Mouse (Mus musculus): ENCODE results near the gene Enpp5. TPM values are rescaled to one million over a fixed set of nuclear protein-coding genes. Genes with fewer than 3 reads are reported as not detected.

Gene Enpp5
- polyA plus RNA-seq, 1 experiment from 2014 or later: 12.5 TPM

GRCm38 (mm10) chr17:44108331-44108730, 29.7 kb downstream of the Enpp5 start:
- Histone ChIP-seq H3K4me1 (ENCODE audit: control insufficient read depth, insufficient read depth, low read length) (no peaks in the 10 kb centered on the region), H3K9ac (ENCODE audit: low read depth, low read length) (no peak overlapping the region), H3K36me3 (ENCODE audit: control insufficient read depth, insufficient read depth, low read length) (no peaks in the 10 kb centered on the region), H3K27me3 (ENCODE audit: control insufficient read depth, insufficient read depth, low read length) (no peaks in the 10 kb centered on the region), H3K9me3 (ENCODE audit: control insufficient read depth, low read length) (no peaks in the 10 kb centered on the region), H3K27ac (ENCODE audit: low read depth, low read length) (no peak overlapping the region), H3K4me2 (replicated peaks; ENCODE audit: low read depth, low read length) (no peak overlapping the region), H3K4me3 (ENCODE audit: low read length) (no peak overlapping the region)
- 75% methylated on average over 3 of the region's 3 CpGs for WGBS
- no peak for ATAC-seq (ENCODE audit: low FRiP score, low TSS enrichment)

- no peak for ATAC-seq (ENCODE audit: low FRiP score, low TSS enrichment)
- WGBS: 67% methylated on average over 2 of the region's 2 CpGs
- H3K9ac ChIP-seq (ENCODE audit: low read depth, low read length): no peak overlapping the region
- no peaks in the 10 kb centered on the region for H3K27me3 ChIP-seq (ENCODE audit: control insufficient read depth, insufficient read depth, low read length)
- H3K9me3 ChIP-seq (ENCODE audit: control insufficient read depth, low read length): no peaks in the 10 kb centered on the region
- H3K4me3 ChIP-seq (ENCODE audit: low read length): no peak overlapping the region
- no peak overlapping the region for H3K27ac ChIP-seq (ENCODE audit: low read depth, low read length)
- H3K36me3 ChIP-seq (ENCODE audit: control insufficient read depth, insufficient read depth, low read length): no peaks in the 10 kb centered on the region
- H3K4me1 ChIP-seq (ENCODE audit: control insufficient read depth, insufficient read depth, low read length): no peaks in the 10 kb centered on the region
- H3K4me2 ChIP-seq (replicated peaks; ENCODE audit: low read depth, low read length): no peak overlapping the region
Measured at GRCm38 (mm10) chr17:44116584-44116983, 38.0 kb downstream of the Enpp5 start.

- Histone ChIP-seq H3K9ac (ENCODE audit: low read depth, low read length) (no peak overlapping the region), H3K27me3 (ENCODE audit: control insufficient read depth, insufficient read depth, low read length) (no peaks in the 10 kb centered on the region), H3K9me3 (ENCODE audit: control insufficient read depth, low read length) (no peaks in the 10 kb centered on the region), H3K27ac (ENCODE audit: low read depth, low read length) (no peak overlapping the region), H3K4me1 (ENCODE audit: control insufficient read depth, insufficient read depth, low read length) (no peaks in the 10 kb centered on the region), H3K4me2 (replicated peaks; ENCODE audit: low read depth, low read length) (no peak overlapping the region), H3K36me3 (ENCODE audit: control insufficient read depth, insufficient read depth, low read length) (no peaks in the 10 kb centered on the region), H3K4me3 (ENCODE audit: low read length) (no peak overlapping the region)
- ATAC-seq (ENCODE audit: low FRiP score, low TSS enrichment): no peak
- WGBS: 46% methylated on average over 2 of the region's 2 CpGs
Measured at GRCm38 (mm10) chr17:44117721-44118120, 39.1 kb downstream of the Enpp5 start.

- ATAC-seq (ENCODE audit: low FRiP score, low TSS enrichment): no peak
- Histone ChIP-seq H3K27ac (ENCODE audit: low read depth, low read length) (no peak overlapping the region), H3K36me3 (ENCODE audit: control insufficient read depth, insufficient read depth, low read length) (no peaks in the 10 kb centered on the region), H3K27me3 (ENCODE audit: control insufficient read depth, insufficient read depth, low read length) (no peaks in the 10 kb centered on the region), H3K4me2 (replicated peaks; ENCODE audit: low read depth, low read length) (no peak overlapping the region), H3K4me1 (ENCODE audit: control insufficient read depth, insufficient read depth, low read length) (no peaks in the 10 kb centered on the region), H3K9ac (ENCODE audit: low read depth, low read length) (no peak overlapping the region), H3K4me3 (ENCODE audit: low read length) (no peak overlapping the region), H3K9me3 (ENCODE audit: control insufficient read depth, low read length) (no peaks in the 10 kb centered on the region)
- 58% methylated on average over 4 of the region's 4 CpGs for WGBS
Measured at GRCm38 (mm10) chr17:44118231-44118630, 39.6 kb downstream of the Enpp5 start.

GRCm38 (mm10) chr17:44121366-44122100, 42.9 kb downstream of the Enpp5 start:
- Histone ChIP-seq H3K9me3 (ENCODE audit: control insufficient read depth, low read length) (no peaks in the 10 kb centered on the region), H3K4me3 (ENCODE audit: low read length) (no peak overlapping the region), H3K4me2 (replicated peaks; ENCODE audit: low read depth, low read length) (no peak overlapping the region), H3K4me1 (ENCODE audit: control insufficient read depth, insufficient read depth, low read length) (no peaks in the 10 kb centered on the region), H3K27me3 (ENCODE audit: control insufficient read depth, insufficient read depth, low read length) (no peaks in the 10 kb centered on the region), H3K36me3 (ENCODE audit: control insufficient read depth, insufficient read depth, low read length) (no peaks in the 10 kb centered on the region), H3K27ac (ENCODE audit: low read depth, low read length) (no peak overlapping the region), H3K9ac (ENCODE audit: low read depth, low read length) (no peak overlapping the region)
- no peak for ATAC-seq (ENCODE audit: low FRiP score, low TSS enrichment)
- WGBS: 72% methylated on average over 12 of the region's 12 CpGs

GRCm38 (mm10) chr17:44129092-44129750, 50.6 kb downstream of the Enpp5 start:
- no peaks in the 10 kb centered on the region for H3K27me3 ChIP-seq (ENCODE audit: control insufficient read depth, insufficient read depth, low read length)
- ATAC-seq (ENCODE audit: low FRiP score, low TSS enrichment): no peak
- no peak overlapping the region for H3K4me2 ChIP-seq (replicated peaks; ENCODE audit: low read depth, low read length)
- WGBS: 87% methylated on average over 13 of the region's 13 CpGs
- no peaks in the 10 kb centered on the region for H3K9me3 ChIP-seq (ENCODE audit: control insufficient read depth, low read length)
- H3K27ac ChIP-seq (ENCODE audit: low read depth, low read length): no peak overlapping the region
- no peaks in the 10 kb centered on the region for H3K4me1 ChIP-seq (ENCODE audit: control insufficient read depth, insufficient read depth, low read length)
- no peak overlapping the region for H3K9ac ChIP-seq (ENCODE audit: low read depth, low read length)
- no peak overlapping the region for H3K4me3 ChIP-seq (ENCODE audit: low read length)
- no peaks in the 10 kb centered on the region for H3K36me3 ChIP-seq (ENCODE audit: control insufficient read depth, insufficient read depth, low read length)

- ATAC-seq (ENCODE audit: low FRiP score, low TSS enrichment): no peak
- Histone ChIP-seq H3K4me3 (ENCODE audit: low read length) (no peak overlapping the region), H3K27me3 (ENCODE audit: control insufficient read depth, insufficient read depth, low read length) (no peaks in the 10 kb centered on the region), H3K27ac (ENCODE audit: low read depth, low read length) (no peak overlapping the region), H3K36me3 (ENCODE audit: control insufficient read depth, insufficient read depth, low read length) (no peaks in the 10 kb centered on the region), H3K9me3 (ENCODE audit: control insufficient read depth, low read length) (no peaks in the 10 kb centered on the region), H3K4me2 (replicated peaks; ENCODE audit: low read depth, low read length) (no peak overlapping the region), H3K9ac (ENCODE audit: low read depth, low read length) (no peak overlapping the region), H3K4me1 (ENCODE audit: control insufficient read depth, insufficient read depth, low read length) (no peaks in the 10 kb centered on the region)
- WGBS: 15% methylated on average over 7 of the region's 7 CpGs
Measured at GRCm38 (mm10) chr17:44130429-44130828, 51.8 kb downstream of the Enpp5 start.

- Histone ChIP-seq H3K4me3 (ENCODE audit: low read length) (no peak overlapping the region), H3K9me3 (ENCODE audit: control insufficient read depth, low read length) (no peaks in the 10 kb centered on the region), H3K4me1 (ENCODE audit: control insufficient read depth, insufficient read depth, low read length) (0 out of 2 replicates have a peak, but pooled peaks cover 2% of the 10 kb centered on the region), H3K27ac (ENCODE audit: low read depth, low read length) (no peak overlapping the region), H3K9ac (ENCODE audit: low read depth, low read length) (no peak overlapping the region), H3K4me2 (replicated peaks; ENCODE audit: low read depth, low read length) (no peak overlapping the region), H3K36me3 (ENCODE audit: control insufficient read depth, insufficient read depth, low read length) (no peaks in the 10 kb centered on the region), H3K27me3 (ENCODE audit: control insufficient read depth, insufficient read depth, low read length) (no peaks in the 10 kb centered on the region)
- WGBS: 79% methylated on average over 6 of the region's 6 CpGs
- ATAC-seq (ENCODE audit: low FRiP score, low TSS enrichment): no peak
Measured at GRCm38 (mm10) chr17:44134106-44134505, 55.5 kb downstream of the Enpp5 start.

- ATAC-seq (ENCODE audit: low FRiP score, low TSS enrichment): no peak
- Histone ChIP-seq H3K4me2 (replicated peaks; ENCODE audit: low read depth, low read length) (no peak overlapping the region), H3K9ac (ENCODE audit: low read depth, low read length) (no peak overlapping the region)
Measured at GRCm38 (mm10) chr17:44134545-44134944, 55.9 kb downstream of the Enpp5 start.

More at GRCm38 (mm10) chr17:44134545-44134944, 55.9 kb downstream of the Enpp5 start:
- H3K4me3 ChIP-seq (ENCODE audit: low read length): no peak overlapping the region; the same call in 1 of the 2 replicates
- H3K9me3 ChIP-seq (ENCODE audit: control insufficient read depth, low read length): no peaks in the 10 kb centered on the region
- 0 out of 2 replicates have a peak, but pooled peaks cover 2% of the 10 kb centered on the region for H3K4me1 ChIP-seq (ENCODE audit: control insufficient read depth, insufficient read depth, low read length)
- 66% methylated on average over 9 of the region's 9 CpGs for WGBS
- H3K36me3 ChIP-seq (ENCODE audit: control insufficient read depth, insufficient read depth, low read length): no peaks in the 10 kb centered on the region
- H3K27ac ChIP-seq (ENCODE audit: low read depth, low read length): no peak overlapping the region
- H3K27me3 ChIP-seq (ENCODE audit: control insufficient read depth, insufficient read depth, low read length): no peaks in the 10 kb centered on the region
